Mouse (Mus musculus) testis, adult 2 months (tissue): ENCODE measurements around the gene Ryr3.

Experiments
- CTCF ChIP-seq: fragments of 200-500 bp; IDR thresholded peaks from 2 replicates; pipeline ENCODE4 v1.5.1; 2012; ENCODE audit warnings: low read depth, mild to moderate bottlenecking, inconsistent platforms, low read length, moderate library complexity; ENCODE audit not compliant: control insufficient read depth, insufficient read depth, insufficient replicate concordance
- POLR2A ChIP-seq: fragments of 200-500 bp; IDR thresholded peaks from 2 replicates; pipeline ENCODE4 v1.6.1; 2012; ENCODE audit warnings: low read depth, mild to moderate bottlenecking, inconsistent platforms, low read length, moderate library complexity; ENCODE audit not compliant: control insufficient read depth

DNA sequence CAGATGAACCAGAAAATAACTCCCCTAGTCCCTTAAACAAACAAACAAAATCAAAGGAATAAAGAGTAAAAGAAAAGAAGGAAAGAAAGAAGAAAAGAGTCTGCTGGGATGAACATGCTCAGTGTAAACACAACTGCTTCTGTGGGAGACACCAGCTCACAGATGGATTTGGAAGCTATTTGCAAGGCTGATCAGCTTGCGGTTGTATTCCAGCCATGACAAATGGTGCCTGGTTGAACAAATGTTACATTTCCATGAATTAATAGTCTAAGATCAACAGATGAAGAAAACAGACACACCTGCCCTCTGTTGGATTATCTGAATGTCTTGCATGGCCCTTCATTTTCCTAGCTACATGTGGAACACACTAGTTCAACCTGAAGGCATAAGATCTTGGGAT, 468.4 kb downstream of the Ryr3 start:
- TF ChIP-seq CTCF (no peak), POLR2A (no peak)
